Mouse (Mus musculus): ENCODE results near the gene Btnl10. TPM values are rescaled to one million over a fixed set of nuclear protein-coding genes. Genes with fewer than 3 reads are reported as not detected.

Gene Btnl10
- total RNA-seq, 1 experiment from 2014 or later = 4.1 TPM

- peak; percentile 88 to 90 for ATAC-seq (replicated peaks in 1 of 2; ENCODE audit: insufficient read depth in 1 of 2, low FRiP score in 2 of 2, low TSS enrichment in 1 of 2, low read depth in 1 of 2, poor library complexity in 2 of 2, severe bottlenecking in 2 of 2)
These were observed 10.3 kb downstream of the Btnl10 start for GRCm38 (mm10) chr11:58927790-58928651.

GRCm38 (mm10) chr11:58929055-58929454 lies 11.3 kb downstream of the Btnl10 start:
- ATAC-seq (replicated peaks in 1 of 2; ENCODE audit: insufficient read depth in 1 of 2, low FRiP score in 2 of 2, low TSS enrichment in 1 of 2, low read depth in 1 of 2, poor library complexity in 2 of 2, severe bottlenecking in 2 of 2) = no peak

- no peak for ATAC-seq (replicated peaks in 1 of 2; ENCODE audit: insufficient read depth in 1 of 2, low FRiP score in 2 of 2, low TSS enrichment in 1 of 2, low read depth in 1 of 2, poor library complexity in 2 of 2, severe bottlenecking in 2 of 2)
These were observed 11.9 kb downstream of the Btnl10 start for GRCm38 (mm10) chr11:58929641-58930040.

GRCm38 (mm10) chr11:58930254-58930653 lies 12.5 kb downstream of the Btnl10 start:
- ATAC-seq (replicated peaks in 1 of 2; ENCODE audit: insufficient read depth in 1 of 2, low FRiP score in 2 of 2, low TSS enrichment in 1 of 2, low read depth in 1 of 2, poor library complexity in 2 of 2, severe bottlenecking in 2 of 2) = no peak

GRCm38 (mm10) chr11:58931576-58931975 lies 13.9 kb downstream of the Btnl10 start:
- ATAC-seq (replicated peaks in 1 of 2; ENCODE audit: insufficient read depth in 1 of 2, low FRiP score in 2 of 2, low TSS enrichment in 1 of 2, low read depth in 1 of 2, poor library complexity in 2 of 2, severe bottlenecking in 2 of 2) = no peak

GRCm38 (mm10) chr11:58937909-58938308 lies 20.2 kb downstream of the Btnl10 start:
- ATAC-seq (replicated peaks in 1 of 2; ENCODE audit: insufficient read depth in 1 of 2, low FRiP score in 2 of 2, low TSS enrichment in 1 of 2, low read depth in 1 of 2, poor library complexity in 2 of 2, severe bottlenecking in 2 of 2) = no peak

GRCm38 (mm10) chr11:58938322-58939087 lies 20.8 kb downstream of the Btnl10 start, which contains the start of gene Rnf187:
Rnf187 (minus strand) TSS chr11:58938916.
- ATAC-seq (replicated peaks in 1 of 2; ENCODE audit: insufficient read depth in 1 of 2, low FRiP score in 2 of 2, low TSS enrichment in 1 of 2, low read depth in 1 of 2, poor library complexity in 2 of 2, severe bottlenecking in 2 of 2) = peak; percentile 93 to 94

GRCm38 (mm10) chr11:58939088-58939439 lies 21.4 kb downstream of the Btnl10 start:
- ATAC-seq (replicated peaks in 1 of 2; ENCODE audit: insufficient read depth in 1 of 2, low FRiP score in 2 of 2, low TSS enrichment in 1 of 2, low read depth in 1 of 2, poor library complexity in 2 of 2, severe bottlenecking in 2 of 2) = no peak

- no peak for ATAC-seq (replicated peaks in 1 of 2; ENCODE audit: insufficient read depth in 1 of 2, low FRiP score in 2 of 2, low TSS enrichment in 1 of 2, low read depth in 1 of 2, poor library complexity in 2 of 2, severe bottlenecking in 2 of 2)
These were observed 26.4 kb downstream of the Btnl10 start for GRCm38 (mm10) chr11:58944136-58944535.

GRCm38 (mm10) chr11:58947306-58947705 lies 29.6 kb downstream of the Btnl10 start:
- no peak for ATAC-seq (replicated peaks in 1 of 2; ENCODE audit: insufficient read depth in 1 of 2, low FRiP score in 2 of 2, low TSS enrichment in 1 of 2, low read depth in 1 of 2, poor library complexity in 2 of 2, severe bottlenecking in 2 of 2)

GRCm38 (mm10) chr11:58947798-58948528 lies 30.3 kb downstream of the Btnl10 start:
- ATAC-seq (replicated peaks in 1 of 2; ENCODE audit: insufficient read depth in 1 of 2, low FRiP score in 2 of 2, low TSS enrichment in 1 of 2, low read depth in 1 of 2, poor library complexity in 2 of 2, severe bottlenecking in 2 of 2) = 0 out of 4 replicates have a peak, but pooled peaks of 1 of the 2 experiments have one; percentile 47

GRCm38 (mm10) chr11:58948542-58949479 lies 31.1 kb downstream of the Btnl10 start, which contains the start of gene Hist3h2ba:
Hist3h2ba (plus strand) TSS chr11:58948920.
- peak; percentile 71 to 83 for ATAC-seq (replicated peaks in 1 of 2; ENCODE audit: insufficient read depth in 1 of 2, low FRiP score in 2 of 2, low TSS enrichment in 1 of 2, low read depth in 1 of 2, poor library complexity in 2 of 2, severe bottlenecking in 2 of 2)

GRCm38 (mm10) chr11:58949480-58950431 lies 32.0 kb downstream of the Btnl10 start:
- ATAC-seq (replicated peaks in 1 of 2; ENCODE audit: insufficient read depth in 1 of 2, low FRiP score in 2 of 2, low TSS enrichment in 1 of 2, low read depth in 1 of 2, poor library complexity in 2 of 2, severe bottlenecking in 2 of 2) = no peak

- no peak for ATAC-seq (replicated peaks in 1 of 2; ENCODE audit: insufficient read depth in 1 of 2, low FRiP score in 2 of 2, low TSS enrichment in 1 of 2, low read depth in 1 of 2, poor library complexity in 2 of 2, severe bottlenecking in 2 of 2)
These were observed 33.5 kb downstream of the Btnl10 start for GRCm38 (mm10) chr11:58951210-58951609.

GRCm38 (mm10) chr11:58953351-58954169 lies 35.9 kb downstream of the Btnl10 start:
- peak in 1 of 2 experiments; percentile 10; a peak in 1 of 4 replicates for ATAC-seq (replicated peaks in 1 of 2; ENCODE audit: insufficient read depth in 1 of 2, low FRiP score in 2 of 2, low TSS enrichment in 1 of 2, low read depth in 1 of 2, poor library complexity in 2 of 2, severe bottlenecking in 2 of 2)
